Mouse (Mus musculus) E14TG2a.4 (cell line): Measurements from ENCODE around the gene C1qtnf1.

Source experiments
- H3K27me3 ChIP-seq: 2 replicates; pipeline ENCODE4 v1.6.1; 2014; ENCODE audit warnings: low read length, control low read depth; ENCODE audit not compliant: insufficient read depth
- H3K36me3 ChIP-seq: 2 replicates; pipeline ENCODE4 v1.6.1; 2014; ENCODE audit warnings: low read length, control low read depth; ENCODE audit not compliant: insufficient read depth
- H3K4me1 ChIP-seq: replicated peaks from 2 replicates; pipeline ENCODE4 v1.6.1; 2014; ENCODE audit warnings: low read depth, low read length, control low read depth
- H3K4me3 ChIP-seq: replicated peaks from 2 replicates; pipeline ENCODE4 v1.5.1; 2014; ENCODE audit warnings: mild to moderate bottlenecking, low read length
- H3K9me3 ChIP-seq: 2 replicates; pipeline ENCODE4 v1.6.1; 2014; ENCODE audit warnings: low read length, control low read depth
- CTCF ChIP-seq: conservative IDR thresholded peaks from 2 replicates; pipeline ENCODE4 v1.5.1; 2014; ENCODE audit warnings: low read length
- NANOG ChIP-seq: IDR thresholded peaks from 2 replicates; pipeline ENCODE4 v1.6.1; 2014; ENCODE audit warnings: borderline replicate concordance, low read length, mixed read lengths
- POU5F1 ChIP-seq: IDR thresholded peaks from 2 replicates; pipeline ENCODE4 v1.6.1; 2014; ENCODE audit warnings: low read length, borderline replicate concordance

The C1qtnf1 gene

GRCm38 (mm10) chr11:118400566-118400936 lies 27.5 kb upstream of the C1qtnf1 start:
- no peak overlapping the region for H3K4me3 ChIP-seq
- 0 out of 2 replicates have a peak, but pooled peaks cover 13% of the 10 kb centered on the region for H3K27me3 ChIP-seq
- TF ChIP-seq POU5F1 (no peak), NANOG (no peak), CTCF (no peak)
- peaks cover 7% of the 10 kb centered on the region for H3K9me3 ChIP-seq
- 0 out of 2 replicates have a peak, but pooled peaks cover under 1% of the 10 kb centered on the region for H3K36me3 ChIP-seq
- H3K4me1 ChIP-seq: peaks cover 35% of the 10 kb centered on the region

DNA sequence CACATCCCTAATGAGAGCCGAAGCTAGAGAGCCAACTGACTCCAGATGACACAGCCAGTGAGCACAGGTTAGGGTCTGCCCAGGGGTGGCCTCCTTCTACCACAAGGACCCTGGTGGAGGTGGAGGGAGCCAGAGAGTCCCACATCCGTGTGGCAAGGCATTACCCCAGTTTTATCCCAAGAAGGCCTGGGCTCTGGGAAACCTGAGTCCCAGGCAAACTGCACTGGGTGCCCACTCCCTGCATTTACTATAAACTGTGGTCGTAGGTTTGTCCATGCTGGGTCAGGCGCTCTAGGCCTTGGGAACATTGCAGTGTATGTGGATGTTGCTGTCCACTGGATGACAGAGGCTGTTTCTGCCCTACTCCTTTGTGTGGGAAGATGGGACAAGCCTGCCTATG lies 26.8 kb upstream of the C1qtnf1 start:
- 0 out of 2 replicates have a peak, but pooled peaks cover under 1% of the 10 kb centered on the region for H3K9me3 ChIP-seq
- TF ChIP-seq CTCF (no peak), NANOG (no peak)
- no peak overlapping the region for H3K4me3 ChIP-seq
- peaks cover 35% of the 10 kb centered on the region for H3K4me1 ChIP-seq
- peaks cover 7% of the 10 kb centered on the region for H3K36me3 ChIP-seq
- 0 out of 2 replicates have a peak, but pooled peaks cover 13% of the 10 kb centered on the region for H3K27me3 ChIP-seq

GRCm38 (mm10) chr11:118401760-118402280 lies 26.2 kb upstream of the C1qtnf1 start, which contains the start of gene Lgals3bp:
TSS of gene Lgals3bp (minus strand) at chr11:118402092.
- TF ChIP-seq NANOG: no peak
- TF ChIP-seq POU5F1: no peak
- no peak for TF ChIP-seq CTCF
- Histone ChIP-seq H3K4me3 (no peak within 1 kb of the TSS), H3K4me1 (peaks cover 39% of the 10 kb centered on the region), H3K9me3 (no peaks in the 10 kb centered on the region), H3K27me3 (0 out of 2 replicates have a peak, but pooled peaks cover 13% of the 10 kb centered on the region), H3K36me3 (peaks cover 13% of the 10 kb centered on the region)

DNA sequence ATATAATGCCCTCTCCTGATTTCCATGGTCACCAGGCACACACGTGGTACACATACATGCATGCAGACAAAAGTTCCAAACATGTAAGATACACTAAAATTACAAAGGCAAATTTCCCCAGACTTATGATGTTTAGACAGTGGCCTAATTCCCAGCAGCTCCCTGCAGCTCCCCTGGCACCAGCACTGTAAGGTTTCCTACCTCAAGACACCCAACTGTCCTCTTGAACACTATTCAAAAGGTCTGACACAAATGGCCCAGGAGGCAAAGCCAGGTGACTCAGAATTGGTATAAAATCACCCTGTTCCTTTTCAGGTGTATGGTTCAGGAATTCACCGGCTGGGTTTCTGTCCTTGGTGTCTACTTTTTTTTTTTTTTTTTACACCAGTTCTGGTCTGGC lies 24.8 kb upstream of the C1qtnf1 start:
- TF ChIP-seq NANOG: no peak
- TF ChIP-seq CTCF: no peak
- no peak for TF ChIP-seq POU5F1
- no peaks in the 10 kb centered on the region for H3K9me3 ChIP-seq
- H3K36me3 ChIP-seq: peaks cover 26% of the 10 kb centered on the region
- no peak overlapping the region for H3K4me3 ChIP-seq
- H3K4me1 ChIP-seq: peaks cover 52% of the 10 kb centered on the region
- H3K27me3 ChIP-seq: 0 out of 2 replicates have a peak, but pooled peaks cover 13% of the 10 kb centered on the region

GRCm38 (mm10) chr11:118403951-118404899 lies 23.8 kb upstream of the C1qtnf1 start:
- no peaks in the 10 kb centered on the region for H3K9me3 ChIP-seq
- H3K4me3 ChIP-seq: no peak overlapping the region
- H3K36me3 ChIP-seq: peaks cover 36% of the 10 kb centered on the region
- H3K4me1 ChIP-seq: peaks cover 61% of the 10 kb centered on the region
- 0 out of 2 replicates have a peak, but pooled peaks cover 4% of the 10 kb centered on the region for H3K27me3 ChIP-seq
- no peak for TF ChIP-seq NANOG
- no peak for TF ChIP-seq POU5F1
- TF ChIP-seq CTCF: no peak

GRCm38 (mm10) chr11:118405311-118405710 lies 22.7 kb upstream of the C1qtnf1 start:
- Histone ChIP-seq H3K4me1 (peaks cover 66% of the 10 kb centered on the region), H3K27me3 (no peaks in the 10 kb centered on the region), H3K9me3 (no peaks in the 10 kb centered on the region), H3K4me3 (no peak overlapping the region), H3K36me3 (peaks cover 47% of the 10 kb centered on the region)
- no peak for TF ChIP-seq NANOG
- no peak for TF ChIP-seq CTCF
- TF ChIP-seq POU5F1: no peak

DNA sequence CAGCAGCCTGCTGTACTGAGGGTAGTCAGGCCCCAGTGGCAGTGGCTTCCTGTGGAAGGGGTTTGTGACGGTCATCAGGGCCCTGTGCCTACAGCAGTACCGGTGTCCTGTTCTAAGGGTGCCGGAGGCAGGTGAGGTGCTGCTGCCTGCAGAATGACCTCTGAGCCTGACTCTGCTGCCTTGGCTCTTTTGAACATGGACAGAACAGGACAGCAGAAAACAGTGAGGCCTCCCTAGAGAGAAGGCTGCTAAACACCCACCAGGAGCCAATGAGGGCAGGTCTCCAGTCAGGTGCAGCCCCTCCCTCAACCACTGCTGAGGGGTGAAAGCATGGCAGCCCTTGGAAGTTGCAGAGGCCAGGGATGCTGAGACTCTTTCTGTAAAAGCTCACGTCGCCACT lies 21.5 kb upstream of the C1qtnf1 start:
- Histone ChIP-seq H3K4me1 (peaks cover 68% of the 10 kb centered on the region), H3K4me3 (no peak overlapping the region)
- TF ChIP-seq CTCF: no peak
- no peak for TF ChIP-seq POU5F1
- no peak for TF ChIP-seq NANOG

DNA sequence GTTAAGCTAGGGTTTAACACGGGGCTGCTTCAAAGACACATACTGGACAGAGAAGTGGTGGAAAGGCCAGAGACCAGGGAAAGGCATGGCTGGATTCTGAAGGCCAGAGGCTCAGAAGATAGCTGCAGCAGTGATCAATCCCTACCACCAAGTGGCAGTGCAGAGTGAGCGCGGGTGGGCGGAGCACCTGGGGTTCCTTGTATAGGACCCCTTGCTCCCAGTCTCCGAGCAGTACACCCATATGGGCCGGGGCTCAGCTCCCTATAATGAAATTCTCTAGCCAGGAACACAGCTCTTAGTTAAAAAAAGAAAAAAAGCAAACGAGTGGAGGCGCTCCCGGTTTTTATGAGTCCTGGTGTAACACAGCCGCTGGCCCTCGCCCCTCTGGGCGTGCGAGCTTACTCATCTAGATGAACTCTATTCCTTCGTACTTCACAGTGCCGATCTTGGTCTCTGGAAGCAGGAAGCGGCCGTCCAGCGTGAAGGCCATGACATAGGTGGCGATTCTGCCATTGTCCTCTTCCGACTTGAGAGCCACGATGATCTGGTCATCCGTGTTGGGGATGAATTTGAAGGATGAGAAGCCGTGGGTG lies 20.6 kb upstream of the C1qtnf1 start:
- H3K4me3 ChIP-seq: peak overlapping the region; percentile 7; the same call in 1 of the 2 replicates
- H3K9me3 ChIP-seq: no peaks in the 10 kb centered on the region
- H3K36me3 ChIP-seq: peaks cover 68% of the 10 kb centered on the region
- peaks cover 69% of the 10 kb centered on the region for H3K4me1 ChIP-seq
- TF ChIP-seq NANOG: no peak
- TF ChIP-seq CTCF: peak; percentile 29
- no peak for TF ChIP-seq POU5F1
- H3K27me3 ChIP-seq: no peaks in the 10 kb centered on the region

More for the DNA sequence above, 21.5 kb upstream of the C1qtnf1 start:
- Histone ChIP-seq H3K36me3 (peaks cover 59% of the 10 kb centered on the region), H3K27me3 (no peaks in the 10 kb centered on the region), H3K9me3 (no peaks in the 10 kb centered on the region)
